Mouse (Mus musculus) hindbrain, embryonic 14.5 days (tissue): ENCODE measurements around the gene Actr1a. TPM values are rescaled to one million over a fixed set of nuclear protein-coding genes. Genes with fewer than 3 reads are reported as not detected.

Source experiments
- ATAC-seq: fragments of 200-750 bp; cut with Nextera tagmentation; 2 replicates; pipeline ENCODE4 v1.8.0; 2017; ENCODE audit warnings: moderate number of reproducible peaks, mild to moderate bottlenecking, moderate TSS enrichment, moderate library complexity; ENCODE audit not compliant: low FRiP score
- DNase-seq: peaks from one replicate; pipeline ENCODE4 v3.0.0-alpha.2; 2015; ENCODE audit warnings: low spot score
- H3K27ac ChIP-seq: fragments of 300-500 bp; sonication (generic); 2 replicates; pipeline ENCODE4 v1.5.1; 2014; ENCODE audit warnings: mild to moderate bottlenecking, moderate library complexity
- H3K27me3 ChIP-seq: fragments of 300-500 bp; sonication (generic); 2 replicates; pipeline ENCODE4 v1.6.1; 2014; ENCODE audit warnings: mild to moderate bottlenecking, low read length, mixed read lengths; ENCODE audit not compliant: control insufficient read depth, insufficient read depth
- H3K36me3 ChIP-seq: fragments of 300-500 bp; sonication (generic); replicated peaks from 2 replicates; pipeline ENCODE4 v1.6.1; 2014; ENCODE audit not compliant: control insufficient read depth, insufficient read depth
- H3K4me1 ChIP-seq: fragments of 300-500 bp; sonication (generic); replicated peaks from 2 replicates; pipeline ENCODE4 v1.6.1; 2014; ENCODE audit warnings: antibody characterized with exemption, low read length, mixed read lengths; ENCODE audit not compliant: control insufficient read depth, insufficient read depth
- H3K4me2 ChIP-seq: fragments of 300-500 bp; sonication (generic); replicated peaks from 2 replicates; pipeline ENCODE4 v1.6.1; 2014; ENCODE audit warnings: mild to moderate bottlenecking, moderate library complexity
- H3K4me3 ChIP-seq: fragments of 300-500 bp; sonication (generic); replicated peaks from 2 replicates; pipeline ENCODE4 v1.5.1; 2014; ENCODE audit warnings: mild to moderate bottlenecking, low read length
- H3K9ac ChIP-seq: fragments of 300-500 bp; sonication (generic); 2 replicates; pipeline ENCODE4 v1.6.1; 2014
- H3K9me3 ChIP-seq: fragments of 300-500 bp; sonication (generic); 2 replicates; pipeline ENCODE4 v1.6.1; 2016; ENCODE audit warnings: low read length; ENCODE audit not compliant: control insufficient read depth
- WGBS: fragments of 180-500 bp; shearing (Covaris S2); extraction: QIAGEN DNeasy Blood & Tissue Kit; methylation state at CpG from one replicate; pipeline ENCODE4 v1.1.7; 2014; 5-methylcytosine and 5-hydroxymethylcytosine counted together
- polyA plus RNA-seq: library from polyadenylated mRNA; unstranded; fragments of >200 nt; fragmentation: Nextera tagmentation; extraction: Ambion mirVana; gene quantifications from 2 replicates; pipeline ENCODE4 v1.2.1, GENCODE M21; 2014

Actr1a gene
- polyA plus RNA-seq, result 327 and 382 TPM in 2 replicates

DNA sequence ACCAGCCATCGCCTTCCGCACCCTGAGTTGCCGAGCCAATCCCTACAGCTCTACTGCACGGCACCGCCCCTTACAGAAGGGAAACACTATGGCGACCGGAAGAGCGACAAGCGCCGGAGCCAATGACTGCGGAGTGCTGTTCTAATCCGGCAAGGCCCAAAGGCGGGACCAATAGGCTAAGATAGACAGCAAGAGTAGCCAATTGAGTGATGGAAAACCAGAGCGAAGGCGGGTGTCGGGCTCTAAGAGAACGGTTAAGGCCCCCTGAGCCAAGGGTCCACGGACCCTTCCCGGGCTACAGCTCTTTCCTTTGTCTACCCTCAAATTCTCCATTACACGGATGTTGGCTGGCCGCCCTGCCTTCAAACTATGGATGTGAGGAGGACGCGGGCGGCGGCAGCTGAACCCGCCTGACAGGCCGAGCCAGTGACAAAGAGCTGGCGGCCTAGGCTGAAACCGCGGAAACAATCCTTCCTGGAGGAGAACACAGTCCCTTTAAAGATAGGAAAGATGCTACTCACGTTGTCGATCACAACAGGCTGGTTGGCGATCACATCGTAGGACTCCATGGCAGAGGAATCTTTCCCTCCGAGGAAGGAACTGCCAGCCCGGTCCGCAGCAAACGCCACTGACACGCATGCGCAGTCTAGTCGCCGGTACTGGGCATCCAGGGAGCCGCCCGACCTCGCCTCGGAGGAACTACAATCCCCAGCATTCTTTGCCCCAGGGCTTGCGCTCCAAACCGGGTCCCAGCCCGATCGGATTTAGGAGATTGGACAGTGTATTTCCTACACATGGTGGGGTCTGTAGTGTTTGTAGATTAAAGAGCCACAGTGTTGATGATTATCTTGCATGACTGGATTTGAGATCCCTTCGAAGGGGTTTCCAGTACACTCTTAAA lies at the start of gene Actr1a:
TSS of gene Actr1a (minus strand) at position 640 of the 901 bp plus-strand sequence.
- peak within 1 kb of the TSS; percentile 73 for H3K4me2 ChIP-seq
- peaks cover 40% of the 10 kb centered on the region for H3K4me1 ChIP-seq
- DNase-seq, result peak; percentile 100
- H3K36me3 ChIP-seq, result 0 out of 2 replicates have a peak, but pooled peaks cover 4% of the 10 kb centered on the region
- H3K9ac ChIP-seq, result peak within 1 kb of the TSS; percentile 92
- under 1% methylated on average over 51 of the region's 51 CpGs for WGBS
- peak within 1 kb of the TSS; percentile 85 for H3K4me3 ChIP-seq
- peak within 1 kb of the TSS; percentile 89 for H3K27ac ChIP-seq
- no peaks in the 10 kb centered on the region for H3K27me3 ChIP-seq
- peak; percentile 95 for ATAC-seq
- H3K9me3 ChIP-seq, result no peaks in the 10 kb centered on the region

DNA sequence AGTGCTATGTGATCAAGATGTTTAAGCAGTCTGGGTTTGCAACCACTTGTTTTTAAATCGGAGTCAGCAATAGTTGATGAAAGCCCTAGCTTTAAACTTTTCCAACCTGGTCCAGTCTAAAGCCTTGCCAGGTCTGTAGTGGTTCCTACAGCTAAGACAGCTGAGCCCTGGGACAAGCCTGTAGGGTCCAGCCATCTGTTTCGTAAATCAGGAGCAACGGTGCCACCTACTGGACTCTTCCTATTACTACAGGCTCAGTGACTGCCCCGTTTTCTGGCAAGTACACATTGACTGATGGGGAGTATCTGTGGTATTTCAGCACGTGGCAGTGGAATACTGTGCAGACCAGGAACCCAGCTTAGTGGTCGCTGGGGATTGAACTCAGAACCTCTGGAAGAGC lies 48.7 kb upstream of the Actr1a start:
- peak; percentile 85 for DNase-seq
- Histone ChIP-seq H3K27ac (no peak overlapping the region), H3K4me2 (no peak overlapping the region), H3K9me3 (no peaks in the 10 kb centered on the region), H3K27me3 (no peaks in the 10 kb centered on the region), H3K9ac (no peak overlapping the region), H3K4me1 (peaks cover 21% of the 10 kb centered on the region), H3K36me3 (no peaks in the 10 kb centered on the region), H3K4me3 (no peak overlapping the region)
- 8% methylated on average over 6 of the region's 6 CpGs for WGBS
- peak; percentile 71 for ATAC-seq

DNA sequence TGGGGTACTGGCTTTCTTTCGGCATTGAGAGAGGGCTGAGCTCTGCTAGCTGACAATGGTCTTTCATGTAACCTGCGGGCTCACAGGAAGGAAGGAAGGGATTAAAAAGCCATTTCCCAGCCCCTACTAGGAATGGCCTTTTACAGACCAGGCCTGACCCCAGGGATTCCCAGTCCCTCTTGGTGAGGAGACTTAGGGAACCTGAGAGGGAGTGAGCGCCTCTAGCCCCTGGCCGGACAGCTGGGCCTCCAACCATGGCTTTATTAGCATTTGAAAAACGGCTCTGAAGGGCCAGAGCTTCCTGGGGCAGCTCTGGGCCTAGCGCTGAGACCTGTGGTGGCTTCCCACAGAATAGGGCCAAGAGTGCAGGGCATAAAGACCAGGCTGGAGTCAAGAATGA lies 48.0 kb upstream of the Actr1a start:
- Histone ChIP-seq H3K9me3 (no peaks in the 10 kb centered on the region), H3K27ac (no peak overlapping the region), H3K27me3 (no peaks in the 10 kb centered on the region), H3K4me2 (no peak overlapping the region), H3K4me3 (no peak overlapping the region), H3K36me3 (no peaks in the 10 kb centered on the region), H3K4me1 (peaks cover 19% of the 10 kb centered on the region), H3K9ac (no peak overlapping the region)
- ATAC-seq, result no peak
- no peak for DNase-seq
- WGBS, result 7% methylated on average over 6 of the region's 6 CpGs

DNA sequence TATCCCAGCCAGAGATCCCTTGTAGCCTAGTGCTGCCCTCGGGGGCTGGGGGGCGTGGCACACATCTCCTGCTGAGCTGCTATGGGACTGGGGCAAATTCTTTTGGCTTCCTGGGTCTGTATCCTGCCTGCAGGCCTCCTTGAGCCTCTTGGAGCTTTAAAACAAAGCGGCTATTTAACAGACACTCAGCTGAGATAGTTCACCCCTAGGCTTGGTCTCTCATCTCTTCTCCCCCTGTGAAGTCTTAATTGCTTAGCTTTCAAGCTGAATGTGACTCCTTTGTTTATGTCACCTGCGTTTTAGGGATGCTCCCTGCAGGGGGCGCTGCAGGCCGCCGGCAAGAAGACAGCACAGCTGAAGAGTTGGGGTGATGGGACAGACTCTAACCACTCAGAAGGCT lies 39.9 kb upstream of the Actr1a start:
- no peak for ATAC-seq
- H3K27me3 ChIP-seq, result no peaks in the 10 kb centered on the region
- H3K36me3 ChIP-seq, result no peaks in the 10 kb centered on the region
- peak; percentile 35 for DNase-seq
- no peaks in the 10 kb centered on the region for H3K9me3 ChIP-seq
- H3K9ac ChIP-seq, result no peak overlapping the region
- 0 out of 2 replicates have a peak, but pooled peaks cover 14% of the 10 kb centered on the region for H3K4me1 ChIP-seq
- peak overlapping the region; percentile 12; the same call in 1 of the 2 replicates for H3K27ac ChIP-seq
- WGBS, result 2% methylated on average over 7 of the region's 7 CpGs
- H3K4me2 ChIP-seq, result no peak overlapping the region
- H3K4me3 ChIP-seq, result no peak overlapping the region

DNA sequence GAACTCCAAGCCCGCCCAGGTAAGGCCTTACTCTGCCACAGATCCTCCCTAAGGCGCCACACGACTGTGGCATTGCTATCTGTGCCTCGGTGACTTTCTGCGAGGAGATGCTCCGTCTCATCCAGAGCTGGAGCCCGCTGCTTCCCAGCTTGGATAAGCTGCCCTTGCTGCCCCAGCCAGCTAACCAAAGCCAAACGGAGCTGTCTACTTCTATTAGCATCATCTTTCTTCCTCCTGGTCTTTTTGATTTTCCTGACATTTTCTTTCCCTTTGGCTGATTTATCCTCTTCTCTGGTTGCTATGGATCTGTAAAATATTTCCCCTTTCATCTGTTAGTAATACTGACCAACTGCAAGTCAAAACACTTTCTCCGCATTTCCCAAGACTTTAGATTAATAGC lies 39.0 kb upstream of the Actr1a start:
- no peak overlapping the region; the same call in 1 of the 2 replicates for H3K9ac ChIP-seq
- no peak overlapping the region for H3K4me2 ChIP-seq
- H3K9me3 ChIP-seq, result no peaks in the 10 kb centered on the region
- H3K4me1 ChIP-seq, result 0 out of 2 replicates have a peak, but pooled peaks cover 14% of the 10 kb centered on the region
- H3K36me3 ChIP-seq, result no peaks in the 10 kb centered on the region
- no peak overlapping the region for H3K4me3 ChIP-seq
- ATAC-seq (no peak), DNase-seq (no peak)
- H3K27ac ChIP-seq, result no peak overlapping the region
- WGBS, result 67% methylated on average over 9 of the region's 9 CpGs
- H3K27me3 ChIP-seq, result no peaks in the 10 kb centered on the region

DNA sequence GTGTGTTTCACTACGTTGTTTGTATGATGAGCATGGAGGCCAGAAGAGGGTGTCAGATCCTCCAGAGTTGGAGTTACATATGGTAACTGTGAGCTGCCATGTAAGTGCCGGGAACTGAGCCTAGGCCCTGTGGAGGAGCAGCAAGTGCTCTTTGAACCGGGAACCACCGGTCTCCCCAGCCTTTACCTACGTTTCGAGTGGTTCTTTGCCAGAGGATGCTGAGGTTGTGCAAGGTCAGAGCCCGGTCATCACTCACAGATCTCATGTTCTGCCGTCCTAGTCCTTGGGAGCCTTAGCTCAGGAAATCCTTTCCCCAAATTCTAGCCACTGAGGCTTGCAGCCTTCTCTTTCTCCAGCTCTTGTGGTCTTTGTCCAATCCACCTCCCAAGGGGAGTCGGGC lies 38.6 kb upstream of the Actr1a start:
- Histone ChIP-seq H3K27me3 (no peaks in the 10 kb centered on the region), H3K27ac (no peak overlapping the region), H3K9ac (no peak overlapping the region; the same call in 1 of the 2 replicates), H3K4me2 (no peak overlapping the region), H3K4me1 (0 out of 2 replicates have a peak, but pooled peaks cover 14% of the 10 kb centered on the region), H3K4me3 (no peak overlapping the region), H3K36me3 (no peaks in the 10 kb centered on the region), H3K9me3 (no peaks in the 10 kb centered on the region)
- ATAC-seq, result no peak
- no peak for DNase-seq
- 69% methylated on average over 9 of the region's 9 CpGs for WGBS

DNA sequence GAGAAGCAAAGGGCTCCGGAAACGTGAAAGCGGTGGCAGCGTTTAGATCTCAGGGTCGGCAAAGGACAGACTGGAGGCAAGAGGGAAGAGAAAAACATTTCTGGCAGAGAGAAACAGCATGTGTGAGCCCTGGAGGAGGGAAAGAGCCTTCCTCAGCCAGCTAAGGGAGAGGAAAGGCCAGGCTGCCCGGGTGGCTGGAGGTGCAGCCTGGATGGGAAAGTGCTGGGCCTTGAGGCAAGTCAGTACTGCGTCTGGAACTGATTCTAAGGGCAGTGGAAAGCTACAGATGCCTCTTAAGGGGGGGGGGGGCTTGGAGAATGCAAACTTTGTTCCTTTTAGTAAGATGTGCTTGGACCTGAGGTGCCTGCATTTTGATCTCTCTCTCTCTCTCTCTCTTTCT lies 38.2 kb upstream of the Actr1a start:
- no peaks in the 10 kb centered on the region for H3K27me3 ChIP-seq
- no peak overlapping the region for H3K4me2 ChIP-seq
- H3K9me3 ChIP-seq, result no peaks in the 10 kb centered on the region
- H3K27ac ChIP-seq, result no peak overlapping the region
- no peak overlapping the region for H3K4me3 ChIP-seq
- WGBS, result 54% methylated on average over 7 of the region's 7 CpGs
- ATAC-seq (no peak), DNase-seq (no peak)
- H3K9ac ChIP-seq, result no peak overlapping the region
- 0 out of 2 replicates have a peak, but pooled peaks cover 14% of the 10 kb centered on the region for H3K4me1 ChIP-seq
- no peaks in the 10 kb centered on the region for H3K36me3 ChIP-seq

DNA sequence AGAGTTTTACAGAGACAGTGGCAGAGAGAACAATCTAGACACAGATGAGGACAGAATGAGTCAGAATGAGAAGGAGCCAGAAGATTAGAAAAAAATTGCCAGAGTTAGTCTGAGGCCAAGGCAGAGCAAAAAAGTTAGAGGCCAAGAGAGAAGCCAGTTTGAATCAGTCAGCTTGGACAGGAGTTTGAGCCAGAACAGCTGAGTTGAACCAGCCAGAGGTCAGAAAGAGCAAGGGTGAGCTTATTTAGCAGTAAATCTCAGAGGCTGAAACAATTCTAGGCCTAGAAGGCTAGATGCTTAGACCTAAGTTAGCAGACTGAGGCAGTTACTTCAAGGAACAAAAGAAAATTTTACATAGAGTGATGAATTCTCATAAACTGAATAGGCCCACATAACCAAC lies 33.7 kb upstream of the Actr1a start:
- no peak overlapping the region for H3K9ac ChIP-seq
- ATAC-seq, result no peak
- H3K4me1 ChIP-seq, result 0 out of 2 replicates have a peak, but pooled peaks cover 4% of the 10 kb centered on the region
- peaks cover 4% of the 10 kb centered on the region; the same call in 1 of the 2 replicates for H3K36me3 ChIP-seq
- H3K9me3 ChIP-seq, result no peaks in the 10 kb centered on the region
- H3K27me3 ChIP-seq, result no peaks in the 10 kb centered on the region
- H3K4me2 ChIP-seq, result no peak overlapping the region
- no peak for DNase-seq
- no peak overlapping the region for H3K27ac ChIP-seq
- H3K4me3 ChIP-seq, result no peak overlapping the region

DNA sequence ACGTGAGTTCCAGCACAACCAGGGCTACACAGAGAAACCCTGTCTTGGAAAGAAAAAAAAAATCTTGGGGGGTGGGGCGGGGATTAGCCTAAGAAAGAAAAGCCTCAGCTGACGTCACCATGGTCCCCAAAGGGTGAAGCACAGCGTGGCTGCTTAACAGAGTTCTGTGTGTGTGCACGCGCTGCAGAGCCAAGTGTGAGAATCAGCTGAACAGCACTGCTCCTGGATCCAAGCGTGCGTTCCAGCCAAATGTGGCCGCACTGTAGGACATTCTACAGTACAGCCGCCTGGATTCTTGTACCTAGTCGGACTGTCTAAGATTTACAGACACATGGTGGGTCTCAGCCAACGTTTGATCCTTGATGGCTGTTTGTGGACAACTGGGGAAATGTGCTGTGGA lies 30.9 kb upstream of the Actr1a start:
- H3K4me3 ChIP-seq, result no peak overlapping the region
- H3K9me3 ChIP-seq, result no peaks in the 10 kb centered on the region
- DNase-seq (no peak), ATAC-seq (no peak)
- H3K27ac ChIP-seq, result no peak overlapping the region
- H3K27me3 ChIP-seq, result no peaks in the 10 kb centered on the region
- no peak overlapping the region for H3K4me2 ChIP-seq
- peaks cover 4% of the 10 kb centered on the region; the same call in 1 of the 2 replicates for H3K36me3 ChIP-seq
- peaks cover 12% of the 10 kb centered on the region; the same call in 1 of the 2 replicates for H3K4me1 ChIP-seq
- no peak overlapping the region for H3K9ac ChIP-seq
- WGBS, result 68% methylated on average over 12 of the region's 12 CpGs
